Mouse (Mus musculus): ENCODE data around the gene Cnpy3. TPM values are rescaled to one million over a fixed set of nuclear protein-coding genes. Genes with fewer than 3 reads are reported as not detected.

Gene Cnpy3
- polyA plus RNA-seq, 1 experiment from 2014 or later: 52.2 TPM

DNA sequence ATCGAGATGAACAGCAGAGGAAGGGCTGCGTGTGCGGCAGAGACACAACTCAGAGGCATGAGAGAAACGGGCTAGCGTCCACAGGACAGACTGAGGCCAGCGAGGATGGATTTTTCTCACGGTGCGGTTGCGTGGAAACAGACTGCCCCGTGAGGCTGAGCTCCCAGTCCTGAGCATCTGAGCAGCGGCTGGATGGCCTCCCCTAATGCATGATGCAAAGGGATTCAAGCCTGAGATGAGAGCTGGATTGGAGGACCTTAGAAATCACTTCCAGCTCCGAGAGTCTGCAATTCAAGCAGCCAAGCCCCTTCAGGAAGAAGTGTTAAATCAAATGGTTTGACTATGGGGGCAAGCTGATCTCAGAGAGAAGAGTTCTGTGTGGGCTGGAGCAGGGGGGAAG lies 50.5 kb downstream of the Cnpy3 start:
- ATAC-seq (ENCODE audit: insufficient number of reproducible peaks, low FRiP score): no peak
- Histone ChIP-seq H3K4me1 (replicated peaks) (peaks cover 41% of the 10 kb centered on the region), H3K4me3 (no peak overlapping the region), H3K9me3 (replicated peaks) (no peaks in the 10 kb centered on the region), H3K9ac (peak overlapping the region; percentile 11; the same call in 1 of the 2 replicates), H3K4me2 (no peak overlapping the region), H3K27ac (ENCODE audit: poor library complexity, severe bottlenecking) (no peak overlapping the region), H3K36me3 (peaks cover 22% of the 10 kb centered on the region), H3K27me3 (replicated peaks) (no peaks in the 10 kb centered on the region)
- 80% methylated on average over 12 of the region's 12 CpGs for WGBS

- H3K27ac ChIP-seq (ENCODE audit: poor library complexity, severe bottlenecking): no peak overlapping the region
- H3K9me3 ChIP-seq (replicated peaks): no peaks in the 10 kb centered on the region
- peaks cover 22% of the 10 kb centered on the region for H3K36me3 ChIP-seq
- no peaks in the 10 kb centered on the region for H3K27me3 ChIP-seq (replicated peaks)
- H3K9ac ChIP-seq: no peak overlapping the region
- H3K4me3 ChIP-seq: no peak overlapping the region
- WGBS: 84% methylated on average over 3 of the region's 3 CpGs
- no peak for ATAC-seq (ENCODE audit: insufficient number of reproducible peaks, low FRiP score)
- peaks cover 37% of the 10 kb centered on the region for H3K4me1 ChIP-seq (replicated peaks)
- no peak overlapping the region for H3K4me2 ChIP-seq
Measured at GRCm38 (mm10) chr17:46699912-46700311, 52.1 kb downstream of the Cnpy3 start.

GRCm38 (mm10) chr17:46699245-46699644 lies 52.8 kb downstream of the Cnpy3 start:
- no peak for ATAC-seq (ENCODE audit: insufficient number of reproducible peaks, low FRiP score)
- no peak overlapping the region for H3K4me2 ChIP-seq
- peaks cover 37% of the 10 kb centered on the region for H3K4me1 ChIP-seq (replicated peaks)
- H3K27me3 ChIP-seq (replicated peaks): no peaks in the 10 kb centered on the region
- no peak overlapping the region for H3K4me3 ChIP-seq
- no peaks in the 10 kb centered on the region for H3K9me3 ChIP-seq (replicated peaks)
- H3K27ac ChIP-seq (ENCODE audit: poor library complexity, severe bottlenecking): no peak overlapping the region
- H3K9ac ChIP-seq: no peak overlapping the region
- peaks cover 22% of the 10 kb centered on the region for H3K36me3 ChIP-seq
- WGBS: 75% methylated on average over 5 of the region's 5 CpGs

DNA sequence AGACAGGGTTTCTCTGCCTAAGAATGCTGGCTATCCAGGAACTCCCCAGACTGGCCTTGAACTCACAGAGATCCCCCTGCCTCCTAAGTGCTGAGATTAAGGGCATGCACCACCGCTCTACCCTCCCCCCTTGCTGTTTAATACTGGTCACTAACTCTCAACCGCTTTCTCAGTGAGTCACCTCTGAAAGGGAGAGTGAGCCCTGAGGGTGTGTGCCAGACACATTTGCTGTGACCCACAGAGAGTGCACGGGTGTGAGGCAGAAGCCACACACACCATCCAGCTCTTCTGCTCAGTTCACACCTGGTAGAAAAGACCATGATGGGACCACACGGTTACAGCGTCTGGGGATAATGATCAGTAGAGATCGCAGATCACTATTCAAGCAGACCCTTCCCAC lies 53.5 kb downstream of the Cnpy3 start:
- Histone ChIP-seq H3K4me2 (no peak overlapping the region), H3K9ac (0 out of 2 replicates have a peak overlapping the region, but pooled peaks have one; percentile 13), H3K9me3 (replicated peaks) (no peaks in the 10 kb centered on the region), H3K36me3 (peaks cover 23% of the 10 kb centered on the region), H3K4me3 (no peak overlapping the region), H3K27ac (ENCODE audit: poor library complexity, severe bottlenecking) (no peak overlapping the region), H3K27me3 (replicated peaks) (no peaks in the 10 kb centered on the region), H3K4me1 (replicated peaks) (peaks cover 30% of the 10 kb centered on the region)
- ATAC-seq (ENCODE audit: insufficient number of reproducible peaks, low FRiP score): no peak
- WGBS: 83% methylated on average over 6 of the region's 6 CpGs

DNA sequence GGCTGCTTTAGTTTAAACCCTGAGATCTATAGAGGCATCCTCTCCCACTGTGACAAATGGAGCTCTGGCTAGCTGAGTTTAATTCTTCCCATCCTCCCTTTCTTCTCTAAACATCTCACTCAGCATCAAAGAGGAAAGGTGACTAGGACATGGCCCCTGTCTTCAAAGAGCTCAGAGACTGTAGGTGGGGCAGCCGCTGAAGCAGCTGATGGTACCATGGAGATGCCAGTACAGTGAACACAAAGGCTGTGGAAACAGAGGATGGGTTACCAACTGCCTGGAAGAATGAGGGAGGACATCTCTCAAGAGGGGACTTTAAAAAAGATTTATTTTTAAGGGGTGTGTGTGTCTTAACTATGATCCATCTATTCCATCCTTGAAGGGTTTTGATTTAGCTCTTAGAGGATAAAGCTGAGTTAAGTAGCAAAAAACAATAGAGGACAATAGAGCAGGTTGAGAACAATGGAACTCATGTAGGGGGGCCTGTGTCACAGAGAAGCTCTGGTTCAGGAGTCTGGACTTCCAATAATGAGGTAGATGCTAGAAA lies 57.4 kb downstream of the Cnpy3 start:
- ATAC-seq (ENCODE audit: insufficient number of reproducible peaks, low FRiP score): no peak
- H3K4me2 ChIP-seq: no peak overlapping the region
- H3K9me3 ChIP-seq (replicated peaks): no peaks in the 10 kb centered on the region
- H3K27me3 ChIP-seq (replicated peaks): no peaks in the 10 kb centered on the region
- no peak overlapping the region for H3K27ac ChIP-seq (ENCODE audit: poor library complexity, severe bottlenecking)
- no peak overlapping the region for H3K4me3 ChIP-seq
- peaks cover 14% of the 10 kb centered on the region; the same call in 1 of the 2 replicates for H3K4me1 ChIP-seq (replicated peaks)
- H3K36me3 ChIP-seq: peaks cover 31% of the 10 kb centered on the region
- H3K9ac ChIP-seq: no peak overlapping the region
- WGBS: 93% methylated on average over 1 of the region's 1 CpGs

DNA sequence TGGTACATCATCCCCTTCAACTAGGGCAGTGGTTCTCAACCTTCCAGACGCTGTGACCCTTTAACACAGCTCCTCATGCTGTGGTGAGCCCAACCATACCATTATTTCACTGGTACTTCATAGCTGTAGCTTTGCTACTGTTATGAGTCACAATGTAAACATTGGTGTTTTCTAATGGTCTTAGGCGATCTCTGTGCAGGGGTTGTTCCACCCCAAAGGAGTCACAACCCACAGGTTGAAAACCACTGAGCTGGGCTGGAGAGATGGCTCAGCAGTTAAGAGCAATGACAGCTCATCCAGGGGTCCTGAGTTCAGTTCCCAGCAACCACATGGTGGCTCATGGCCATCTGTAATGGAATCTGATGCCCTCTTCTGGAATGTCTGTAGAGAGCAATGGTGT lies 60.6 kb downstream of the Cnpy3 start:
- H3K9me3 ChIP-seq (replicated peaks): no peaks in the 10 kb centered on the region
- H3K9ac ChIP-seq: no peak overlapping the region
- H3K4me3 ChIP-seq: no peak overlapping the region
- ATAC-seq (ENCODE audit: insufficient number of reproducible peaks, low FRiP score): no peak
- 81% methylated on average over 2 of the region's 2 CpGs for WGBS
- H3K36me3 ChIP-seq: peaks cover 26% of the 10 kb centered on the region
- H3K27me3 ChIP-seq (replicated peaks): no peaks in the 10 kb centered on the region
- no peak overlapping the region for H3K27ac ChIP-seq (ENCODE audit: poor library complexity, severe bottlenecking)
- no peak overlapping the region for H3K4me2 ChIP-seq
- peaks cover 13% of the 10 kb centered on the region; the same call in 1 of the 2 replicates for H3K4me1 ChIP-seq (replicated peaks)

GRCm38 (mm10) chr17:46690665-46691064 lies 61.3 kb downstream of the Cnpy3 start:
- H3K4me3 ChIP-seq: no peak overlapping the region
- H3K27ac ChIP-seq (ENCODE audit: poor library complexity, severe bottlenecking): no peak overlapping the region
- 68% methylated on average over 12 of the region's 12 CpGs for WGBS
- no peak overlapping the region for H3K4me2 ChIP-seq
- H3K9ac ChIP-seq: no peak overlapping the region
- ATAC-seq (ENCODE audit: insufficient number of reproducible peaks, low FRiP score): no peak
- no peaks in the 10 kb centered on the region for H3K9me3 ChIP-seq (replicated peaks)
- no peaks in the 10 kb centered on the region for H3K27me3 ChIP-seq (replicated peaks)
- peaks cover 33% of the 10 kb centered on the region for H3K36me3 ChIP-seq
- 0 out of 2 replicates have a peak, but pooled peaks cover 8% of the 10 kb centered on the region for H3K4me1 ChIP-seq (replicated peaks)

GRCm38 (mm10) chr17:46685913-46686312 lies 66.1 kb downstream of the Cnpy3 start:
- peaks cover 53% of the 10 kb centered on the region for H3K36me3 ChIP-seq

More at GRCm38 (mm10) chr17:46685913-46686312, 66.1 kb downstream of the Cnpy3 start:
- no peak overlapping the region for H3K27ac ChIP-seq (ENCODE audit: poor library complexity, severe bottlenecking)
- no peak overlapping the region for H3K9ac ChIP-seq
- H3K9me3 ChIP-seq (replicated peaks): no peaks in the 10 kb centered on the region
- H3K27me3 ChIP-seq (replicated peaks): no peaks in the 10 kb centered on the region
- H3K4me3 ChIP-seq: no peak overlapping the region
- WGBS: 84% methylated on average over 6 of the region's 6 CpGs
- H3K4me2 ChIP-seq: no peak overlapping the region
- H3K4me1 ChIP-seq (replicated peaks): peaks cover 21% of the 10 kb centered on the region
- ATAC-seq (ENCODE audit: insufficient number of reproducible peaks, low FRiP score): no peak

Other genes starting within 250 kb of the Cnpy3 start
- gene Cul9, start 205.8 kb downstream of the Cnpy3 start, polyA plus RNA-seq (2016; fragmentation: Nextera tagmentation; extraction: Ambion mirVana): 7.2 and 7.4 TPM in 2 replicates
- gene Srf, start 196.0 kb downstream of the Cnpy3 start, polyA plus RNA-seq (2016; fragmentation: Nextera tagmentation; extraction: Ambion mirVana): 15.0 and 17.5 TPM in 2 replicates
- 68.5 and 71.4 TPM in 2 replicates for gene Ptk7, start 122.7 kb downstream of the Cnpy3 start, polyA plus RNA-seq (2016; fragmentation: Nextera tagmentation; extraction: Ambion mirVana)
- gene Klc4, start 106.2 kb downstream of the Cnpy3 start, polyA plus RNA-seq (2016; fragmentation: Nextera tagmentation; extraction: Ambion mirVana): 19.9 and 21.1 TPM in 2 replicates
- gene Mrpl2, start 106.0 kb downstream of the Cnpy3 start, polyA plus RNA-seq (2016; fragmentation: Nextera tagmentation; extraction: Ambion mirVana): 90.9 and 99.0 TPM in 2 replicates
- gene Cul7, start 101.9 kb downstream of the Cnpy3 start, polyA plus RNA-seq (2016; fragmentation: Nextera tagmentation; extraction: Ambion mirVana): 48.1 and 53.1 TPM in 2 replicates
- gene Rrp36, start 77.9 kb downstream of the Cnpy3 start, polyA plus RNA-seq (2016; fragmentation: Nextera tagmentation; extraction: Ambion mirVana): 36.5 and 38.9 TPM in 2 replicates
- gene Mea1, start 73.4 kb downstream of the Cnpy3 start, polyA plus RNA-seq (2016; fragmentation: Nextera tagmentation; extraction: Ambion mirVana): 116 and 123 TPM in 2 replicates
- 149 and 155 TPM in 2 replicates for gene Klhdc3, start 71.3 kb downstream of the Cnpy3 start, polyA plus RNA-seq (2016; fragmentation: Nextera tagmentation; extraction: Ambion mirVana)
- gene Ppp2r5d, start 47.1 kb downstream of the Cnpy3 start, polyA plus RNA-seq (2016; fragmentation: Nextera tagmentation; extraction: Ambion mirVana): 62.8 TPM in 2 replicates
- 16.9 and 17.0 TPM in 2 replicates for gene Pex6, start 40.8 kb downstream of the Cnpy3 start, polyA plus RNA-seq (2016; fragmentation: Nextera tagmentation; extraction: Ambion mirVana)
- 0.38 and 0.90 TPM in 2 replicates for gene Gnmt, start 23.0 kb downstream of the Cnpy3 start, polyA plus RNA-seq (2016; fragmentation: Nextera tagmentation; extraction: Ambion mirVana)
- gene Ptcra, start 11.5 kb upstream of the Cnpy3 start, polyA plus RNA-seq (2016; fragmentation: Nextera tagmentation; extraction: Ambion mirVana): 0.13 and 0.33 TPM in 2 replicates
- gene 2310039H08Rik, start 20.4 kb upstream of the Cnpy3 start, polyA plus RNA-seq (2016; fragmentation: Nextera tagmentation; extraction: Ambion mirVana): 41.7 and 41.9 TPM in 2 replicates
- 106 and 115 TPM in 2 replicates for gene Rpl7l1, start 30.5 kb upstream of the Cnpy3 start, polyA plus RNA-seq (2016; fragmentation: Nextera tagmentation; extraction: Ambion mirVana)
- gene Bicral, start 106.3 kb upstream of the Cnpy3 start, polyA plus RNA-seq (2016; fragmentation: Nextera tagmentation; extraction: Ambion mirVana): 4.0 and 5.7 TPM in 2 replicates
- gene Tbcc, start 138.5 kb upstream of the Cnpy3 start, polyA plus RNA-seq (2016; fragmentation: Nextera tagmentation; extraction: Ambion mirVana): 52.4 and 55.1 TPM in 2 replicates
- not detected in 2 replicates for gene Prph2, start 158.2 kb upstream of the Cnpy3 start, polyA plus RNA-seq (2016; fragmentation: Nextera tagmentation; extraction: Ambion mirVana)